Mouse (Mus musculus) MEL (cell line): ENCODE data around the gene Cd300lf. TPM values are rescaled to one million over a fixed set of nuclear protein-coding genes. Genes with fewer than 3 reads are reported as not detected.

Source experiments
- DNase-seq: peaks from one replicate; pipeline ENCODE4 v3.0.0; 2011; ENCODE audit warnings: low read depth, low spot score
- H3K27ac ChIP-seq: 2 replicates; pipeline ENCODE4 v1.5.1; 2012; ENCODE audit warnings: low read depth, mild to moderate bottlenecking, control low read depth, low read length, moderate library complexity; ENCODE audit not compliant: control insufficient read depth
- H3K27me3 ChIP-seq, 2 experiments: fragments of 150-350 bp in 1 of 2; sonication (generic) in 1 of 2; 2 replicates each; pipeline ENCODE4 v1.6.1; 2012; ENCODE audit warnings: low read length in 2 of 2, mild to moderate bottlenecking in 2 of 2, improper control_type of control experiment in 1 of 2, moderate library complexity in 1 of 2; ENCODE audit not compliant: insufficient read depth in 2 of 2, control insufficient read depth in 1 of 2
- H3K36me3 ChIP-seq, 2 experiments: 2 replicates each; pipeline ENCODE4 v1.6.1; 2012 to 2014; ENCODE audit warnings: low read length in 2 of 2, improper control_type of control experiment in 1 of 2, inconsistent platforms in 1 of 2, mild to moderate bottlenecking in 1 of 2; ENCODE audit not compliant: insufficient read depth in 2 of 2, control insufficient read depth in 1 of 2
- H3K4me1 ChIP-seq, 2 experiments: fragments of 150-350 bp in 1 of 2; sonication (generic) in 1 of 2; 2 replicates each; pipeline ENCODE4 v1.6.1; 2012; ENCODE audit warnings: low read length in 2 of 2, improper control_type of control experiment in 1 of 2, mild to moderate bottlenecking in 1 of 2; ENCODE audit not compliant: insufficient read depth in 2 of 2, control insufficient read depth in 1 of 2
- H3K4me3 ChIP-seq, 2 experiments: fragments of 150-350 bp in 1 of 2; sonication (generic) in 1 of 2; 2 replicates each; pipeline ENCODE4 v1.5.1; 2012; ENCODE audit warnings: low read depth in 2 of 2, low read length in 2 of 2, mild to moderate bottlenecking in 2 of 2, moderate library complexity in 2 of 2, control low read depth in 1 of 2, improper control_type of control experiment in 1 of 2; ENCODE audit not compliant: control insufficient read depth in 1 of 2, insufficient read depth in 1 of 2
- H3K79me2 ChIP-seq: 2 replicates; pipeline ENCODE4 v1.6.1; 2012; ENCODE audit warnings: mild to moderate bottlenecking, low read length, moderate library complexity; ENCODE audit not compliant: control insufficient read depth, poor library complexity, insufficient read depth
- H3K9ac ChIP-seq: 2 replicates; pipeline ENCODE4 v1.6.1; 2012; ENCODE audit warnings: low read depth, mild to moderate bottlenecking, control low read depth, low read length, moderate library complexity; ENCODE audit not compliant: control insufficient read depth, poor library complexity, severe bottlenecking
- H3K9me3 ChIP-seq: fragments of 150-350 bp; sonication (generic); replicated peaks from 2 replicates; pipeline ENCODE4 v1.6.1; 2012; ENCODE audit warnings: mild to moderate bottlenecking, low read length, improper control_type of control experiment, moderate library complexity; ENCODE audit not compliant: insufficient read depth
- CHD1 ChIP-seq: IDR thresholded peaks from 2 replicates; pipeline ENCODE4 v1.6.1; 2012; ENCODE audit warnings: low read depth, mild to moderate bottlenecking, inconsistent platforms, low read length, improper control_type of control experiment
- CHD2 ChIP-seq: IDR thresholded peaks from 2 replicates; pipeline ENCODE4 v1.6.1; 2011; ENCODE audit warnings: low read length, improper control_type of control experiment
- CTCF ChIP-seq, 3 experiments: IDR thresholded peaks in 2 of 3; conservative IDR thresholded peaks in 1 of 3; 2 replicates each; pipeline ENCODE4 v1.5.1; 2011 to 2012; ENCODE audit warnings: low read length in 3 of 3, low read depth in 2 of 3, mild to moderate bottlenecking in 2 of 3, improper control_type of control experiment in 1 of 3, inconsistent platforms in 1 of 3, mixed read lengths in 1 of 3, moderate library complexity in 1 of 3; ENCODE audit not compliant: control insufficient read depth in 1 of 3, insufficient read depth in 1 of 3, poor library complexity in 1 of 3, severe bottlenecking in 1 of 3
- E2F4 ChIP-seq: IDR thresholded peaks from 2 replicates; pipeline ENCODE4 v1.6.1; 2011; ENCODE audit warnings: low read depth, low read length, improper control_type of control experiment, borderline replicate concordance
- ELF1 ChIP-seq: IDR thresholded peaks from 2 replicates; pipeline ENCODE4 v1.6.1; 2014; ENCODE audit warnings: low read depth, mild to moderate bottlenecking, inconsistent platforms, low read length, improper control_type of control experiment, moderate library complexity
- ETS1 ChIP-seq: IDR thresholded peaks from 2 replicates; pipeline ENCODE4 v1.6.1; 2012; ENCODE audit warnings: low read depth, mild to moderate bottlenecking, inconsistent platforms, low read length, improper control_type of control experiment, moderate library complexity
- GABPA ChIP-seq: IDR thresholded peaks from 2 replicates; pipeline ENCODE4 v1.6.1; 2012; ENCODE audit warnings: low read depth, mild to moderate bottlenecking, inconsistent platforms, low read length, improper control_type of control experiment, moderate library complexity
- GATA1 ChIP-seq: IDR thresholded peaks from 2 replicates; pipeline ENCODE4 v1.6.1; 2011; ENCODE audit warnings: low read depth, low read length, improper control_type of control experiment
- HCFC1 ChIP-seq: IDR thresholded peaks from 2 replicates; pipeline ENCODE4 v1.6.1; 2012; ENCODE audit warnings: low read depth, mild to moderate bottlenecking, inconsistent platforms, low read length, improper control_type of control experiment, moderate library complexity
- JUND ChIP-seq: IDR thresholded peaks from 2 replicates; pipeline ENCODE4 v1.6.1; 2011; ENCODE audit warnings: low read depth, mild to moderate bottlenecking, improper control_type of control experiment, low read length
- KAT2A ChIP-seq: conservative IDR thresholded peaks from 2 replicates; pipeline ENCODE4 v1.6.1; 2012; ENCODE audit warnings: low read depth, low read length, improper control_type of control experiment, inconsistent platforms
- MAZ ChIP-seq: IDR thresholded peaks from 2 replicates; pipeline ENCODE4 v1.6.1; 2012; ENCODE audit warnings: low read depth, mild to moderate bottlenecking, inconsistent platforms, low read length, improper control_type of control experiment
- MEF2A ChIP-seq: IDR thresholded peaks from 2 replicates; pipeline ENCODE4 v1.6.1; 2014; ENCODE audit warnings: low read depth, mild to moderate bottlenecking, inconsistent platforms, low read length, improper control_type of control experiment; ENCODE audit not compliant: poor library complexity, insufficient replicate concordance, severe bottlenecking; ENCODE audit errors: extremely low read depth
- MYB ChIP-seq: IDR thresholded peaks from 2 replicates; pipeline ENCODE4 v1.6.1; 2011; ENCODE audit warnings: mild to moderate bottlenecking, low read depth, low read length, improper control_type of control experiment
- MYC ChIP-seq: IDR thresholded peaks from 2 replicates; pipeline ENCODE4 v1.6.1; 2011; ENCODE audit warnings: low read depth, mild to moderate bottlenecking, low read length, improper control_type of control experiment, moderate library complexity
- NRF1 ChIP-seq: IDR thresholded peaks from 2 replicates; pipeline ENCODE4 v1.6.1; 2014; ENCODE audit warnings: low read depth, mild to moderate bottlenecking, inconsistent platforms, low read length, improper control_type of control experiment, moderate library complexity; ENCODE audit not compliant: poor library complexity, insufficient read depth, severe bottlenecking
- POLR2A ChIP-seq, 2 experiments: IDR thresholded peaks; 2 replicates each; pipeline ENCODE4 v1.6.1; 2011 to 2012; ENCODE audit warnings: low read length in 2 of 2, mild to moderate bottlenecking in 2 of 2, control low read depth in 1 of 2, improper control_type of control experiment in 1 of 2, low read depth in 1 of 2, moderate library complexity in 1 of 2; ENCODE audit not compliant: control insufficient read depth in 1 of 2, insufficient read depth in 1 of 2, poor library complexity in 1 of 2
- POLR2AphosphoS2 ChIP-seq: IDR thresholded peaks from 2 replicates; pipeline ENCODE4 v1.6.1; 2011; ENCODE audit warnings: low read length, improper control_type of control experiment
- POLR2AphosphoS5 ChIP-seq: IDR thresholded peaks from 2 replicates; pipeline ENCODE4 v1.6.1; 2012; ENCODE audit warnings: low read depth, borderline replicate concordance, mild to moderate bottlenecking, inconsistent platforms, low read length, moderate library complexity, mixed read lengths
- RCOR1 ChIP-seq: IDR thresholded peaks from 2 replicates; pipeline ENCODE4 v1.6.1; 2012; ENCODE audit warnings: low read depth, mild to moderate bottlenecking, inconsistent platforms, low read length, improper control_type of control experiment
- UBTF ChIP-seq: IDR thresholded peaks from 2 replicates; pipeline ENCODE4 v1.6.1; 2012; ENCODE audit warnings: low read depth, mild to moderate bottlenecking, inconsistent platforms, low read length, improper control_type of control experiment, moderate library complexity, borderline replicate concordance; ENCODE audit not compliant: insufficient read depth
- ZKSCAN1 ChIP-seq: IDR thresholded peaks from 2 replicates; pipeline ENCODE4 v1.6.1; 2012; ENCODE audit warnings: low read depth, mild to moderate bottlenecking, inconsistent platforms, low read length, improper control_type of control experiment, moderate library complexity
- ZMIZ1 ChIP-seq: IDR thresholded peaks from 2 replicates; pipeline ENCODE4 v1.6.1; 2012; ENCODE audit warnings: low read depth, mild to moderate bottlenecking, inconsistent platforms, low read length, improper control_type of control experiment, moderate library complexity
- polyA plus RNA-seq, 2 experiments: library from polyadenylated mRNA; stranded (reverse) in 1 of 2; unstranded in 1 of 2; fragments of >175 nt in 1 of 2; fragments of >200 nt in 1 of 2; gene quantifications; 2 replicates each; pipeline versions ENCODE4 v1.2.1 to v1.2.4; 2012; ENCODE audit warnings: low replicate concordance in 2 of 2, low read depth in 1 of 2; ENCODE audit not compliant: insufficient read length in 2 of 2, insufficient read depth in 1 of 2, missing spikeins in 1 of 2
- total RNA-seq: library from RNA; depleted of rRNA; stranded (reverse); fragments of 300-350 nt; gene quantifications from 2 replicates; pipeline ENCODE4 v1.2.3, GENCODE M21; 2012

Gene Cd300lf
- total and polyA plus RNA-seq, 3 experiments = 0.12 to 0.46 TPM; not detected in 1

- no peak for DNase-seq
- Histone ChIP-seq H3K9ac (no peak overlapping the region), H3K27ac (no peak overlapping the region), H3K79me2 (no peaks in the 10 kb centered on the region), H3K36me3 (no peaks in the 10 kb centered on the region), H3K27me3 (no peaks in the 10 kb centered on the region), H3K4me1 (no peaks in the 10 kb centered on the region), H3K4me3 (no peak overlapping the region), H3K9me3 (no peaks in the 10 kb centered on the region)
- TF ChIP-seq HCFC1 = no peak
- no peak for TF ChIP-seq ELF1
- no peak for TF ChIP-seq MEF2A
- no peak for TF ChIP-seq POLR2A (IDR thresholded peaks at IDR 0.05; ENCODE audit: control insufficient read depth in 1 of 2, insufficient read depth in 1 of 2, low read depth in 1 of 2, low read length in 2 of 2, poor library complexity in 1 of 2)
- TF ChIP-seq POLR2AphosphoS5 = no peak
- TF ChIP-seq MYC = no peak
- TF ChIP-seq CTCF (IDR thresholded peaks at IDR 0.05 in 2 of 3, conservative IDR thresholded peaks at IDR 0.05 in 1 of 3; ENCODE audit: control insufficient read depth in 1 of 3, insufficient read depth in 1 of 3, low read depth in 2 of 3, low read length in 3 of 3, poor library complexity in 1 of 3, severe bottlenecking in 1 of 3) = no peak
- no peak for TF ChIP-seq ZMIZ1
- TF ChIP-seq UBTF = no peak
- no peak for TF ChIP-seq NRF1
- no peak for TF ChIP-seq MYB
- no peak for TF ChIP-seq KAT2A
- no peak for TF ChIP-seq E2F4
- TF ChIP-seq GABPA = no peak
- TF ChIP-seq MAZ = no peak
- no peak for TF ChIP-seq ZKSCAN1
- TF ChIP-seq GATA1 = no peak
- TF ChIP-seq RCOR1 = no peak
Observed at GRCm38 (mm10) chr11:115102116-115102515, 31.7 kb downstream of the Cd300lf start.

- Histone ChIP-seq H3K27ac (no peak overlapping the region), H3K4me3 (no peak overlapping the region), H3K4me1 (no peaks in the 10 kb centered on the region), H3K27me3 (no peaks in the 10 kb centered on the region), H3K9me3 (no peaks in the 10 kb centered on the region), H3K36me3 (no peaks in the 10 kb centered on the region), H3K9ac (no peak overlapping the region), H3K79me2 (no peaks in the 10 kb centered on the region)
- TF ChIP-seq HCFC1 (no peak), CHD2 (no peak), MEF2A (no peak), CHD1 (no peak), GABPA (no peak), POLR2AphosphoS5 (no peak), JUND (no peak), MYC (no peak), UBTF (no peak), RCOR1 (no peak), ETS1 (no peak), POLR2AphosphoS2 (no peak)
- no peak for DNase-seq
Observed at GRCm38 (mm10) chr11:115101615-115102051, 32.2 kb downstream of the Cd300lf start.
